Mouse (Mus musculus): ENCODE data around the gene Zcchc14. TPM values are rescaled to one million over a fixed set of nuclear protein-coding genes. Genes with fewer than 3 reads are reported as not detected.

Zcchc14 gene
- total and polyA plus RNA-seq, 3 experiments = 0.22 TPM; not detected in 2

DNA sequence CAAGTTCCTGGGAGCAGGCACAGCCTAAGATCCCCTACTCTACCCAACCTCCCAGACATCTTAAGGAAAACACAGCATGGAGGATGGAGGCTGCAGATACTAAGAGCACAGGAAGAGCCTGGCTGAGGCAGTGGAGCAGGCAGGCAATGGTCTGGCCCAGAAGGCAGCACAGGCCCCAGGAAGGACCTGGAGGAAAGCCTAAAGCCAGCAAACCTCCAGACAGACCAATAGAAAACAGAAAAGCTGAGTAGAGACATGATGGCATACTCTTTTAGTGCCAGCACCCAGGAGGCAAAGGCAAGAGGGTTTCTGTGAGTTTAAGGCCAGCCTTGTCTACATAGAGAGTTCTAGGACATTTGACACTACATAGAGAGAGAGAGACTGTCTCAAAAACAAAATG lies 39.3 kb downstream of the Zcchc14 start:
- no peaks in the 10 kb centered on the region for H3K36me3 ChIP-seq (replicated peaks)
- H3K4me3 ChIP-seq (ENCODE audit: low read depth, low read length) = no peak overlapping the region
- no peaks in the 10 kb centered on the region for H3K4me1 ChIP-seq (ENCODE audit: insufficient read depth, low read depth, low read length)
- TF ChIP-seq GATA2 (IDR thresholded peaks at IDR 0.05; ENCODE audit: borderline replicate concordance, low read depth, low read length) (no peak), TAL1 (conservative IDR thresholded peaks at IDR 0.05; ENCODE audit: low read depth, low read length) (no peak), GATA1 (IDR thresholded peaks at IDR 0.05; ENCODE audit: borderline replicate concordance, low read length) (no peak), CTCF (IDR thresholded peaks at IDR 0.05; ENCODE audit: low read depth, low read length) (no peak)
- no peaks in the 10 kb centered on the region for H3K27me3 ChIP-seq (ENCODE audit: insufficient read depth, low read length)
- no peaks in the 10 kb centered on the region for H3K9me3 ChIP-seq (replicated peaks)
- no peak for ATAC-seq (ENCODE audit: extremely low read depth, insufficient number of reproducible peaks, low FRiP score, poor library complexity, severe bottlenecking)
- no peak for DNase-seq (ENCODE audit: low spot score)

DNA sequence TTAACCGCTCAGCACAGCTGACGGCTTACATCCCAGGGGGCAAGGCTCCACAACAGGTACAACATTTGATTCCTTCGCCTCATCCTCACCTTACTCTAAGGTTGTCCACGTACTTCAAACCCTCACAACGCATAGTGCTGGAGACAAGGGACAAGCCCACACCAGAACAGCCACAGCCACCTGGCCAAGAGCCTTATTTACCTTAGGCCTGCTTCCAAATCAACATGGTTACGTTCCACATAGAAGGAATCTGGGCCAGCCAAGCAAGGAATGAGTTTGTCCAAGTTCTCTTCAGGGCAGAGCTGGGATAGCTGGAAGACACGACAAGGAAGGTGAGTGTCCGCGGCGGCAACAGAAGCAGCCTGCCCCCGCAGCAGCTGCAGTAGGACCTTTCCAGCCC lies 42.8 kb downstream of the Zcchc14 start:
- no peaks in the 10 kb centered on the region; the same call in 1 of the 2 replicates for H3K27me3 ChIP-seq (ENCODE audit: insufficient read depth, low read length)
- TF ChIP-seq POLR2AphosphoS5 (IDR thresholded peaks at IDR 0.05; ENCODE audit: insufficient replicate concordance, low read depth, low read length) = no peak
- TF ChIP-seq GATA1 (IDR thresholded peaks at IDR 0.05; ENCODE audit: borderline replicate concordance, low read length) = no peak
- TF ChIP-seq TAL1 (conservative IDR thresholded peaks at IDR 0.05; ENCODE audit: low read depth, low read length) = no peak
- TF ChIP-seq CTCF (IDR thresholded peaks at IDR 0.05; ENCODE audit: low read depth, low read length) = no peak
- no peak for TF ChIP-seq GATA2 (IDR thresholded peaks at IDR 0.05; ENCODE audit: borderline replicate concordance, low read depth, low read length)
- no peaks in the 10 kb centered on the region for H3K9me3 ChIP-seq (replicated peaks)
- no peak overlapping the region for H3K4me3 ChIP-seq (ENCODE audit: low read depth, low read length)
- no peaks in the 10 kb centered on the region for H3K36me3 ChIP-seq (replicated peaks)
- DNase-seq (ENCODE audit: low spot score) (no peak), ATAC-seq (ENCODE audit: extremely low read depth, insufficient number of reproducible peaks, low FRiP score, poor library complexity, severe bottlenecking) (no peak)
- no peaks in the 10 kb centered on the region for H3K4me1 ChIP-seq (ENCODE audit: insufficient read depth, low read depth, low read length)

DNA sequence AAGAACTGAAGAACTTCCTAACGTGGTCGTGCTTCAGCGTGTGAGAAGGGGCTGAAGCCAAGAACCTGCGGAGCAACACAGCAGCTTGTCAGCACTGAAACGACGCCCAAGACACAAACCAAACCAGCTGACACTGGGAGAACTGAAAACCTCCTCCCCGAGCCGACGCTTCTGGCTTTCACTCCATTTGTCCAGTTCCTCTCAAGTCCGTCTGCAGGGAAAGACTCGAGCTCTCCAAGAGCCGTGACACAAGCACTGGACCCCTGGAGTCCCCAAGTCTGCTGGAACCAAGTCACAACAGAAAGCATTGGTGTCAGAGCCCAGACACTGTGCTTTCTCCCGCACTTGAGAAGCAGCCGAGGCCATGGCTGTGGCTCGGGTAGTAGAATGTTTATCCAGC lies 43.5 kb downstream of the Zcchc14 start:
- no peaks in the 10 kb centered on the region for H3K36me3 ChIP-seq (replicated peaks)
- no peaks in the 10 kb centered on the region; the same call in 1 of the 2 replicates for H3K27me3 ChIP-seq (ENCODE audit: insufficient read depth, low read length)
- ATAC-seq (ENCODE audit: extremely low read depth, insufficient number of reproducible peaks, low FRiP score, poor library complexity, severe bottlenecking) = no peak
- TF ChIP-seq TAL1 (conservative IDR thresholded peaks at IDR 0.05; ENCODE audit: low read depth, low read length) = no peak
- TF ChIP-seq CTCF (IDR thresholded peaks at IDR 0.05; ENCODE audit: low read depth, low read length) = no peak
- no peak for TF ChIP-seq POLR2AphosphoS5 (IDR thresholded peaks at IDR 0.05; ENCODE audit: insufficient replicate concordance, low read depth, low read length)
- no peak for TF ChIP-seq GATA2 (IDR thresholded peaks at IDR 0.05; ENCODE audit: borderline replicate concordance, low read depth, low read length)
- no peak for TF ChIP-seq GATA1 (IDR thresholded peaks at IDR 0.05; ENCODE audit: borderline replicate concordance, low read length)
- H3K4me3 ChIP-seq (ENCODE audit: low read depth, low read length) = no peak overlapping the region
- H3K9me3 ChIP-seq (replicated peaks) = no peaks in the 10 kb centered on the region
- H3K4me1 ChIP-seq (ENCODE audit: insufficient read depth, low read depth, low read length) = no peaks in the 10 kb centered on the region
- DNase-seq (ENCODE audit: low spot score) = no peak

GRCm38 (mm10) chr8:121607661-121608060 lies 45.0 kb downstream of the Zcchc14 start:
- DNase-seq (ENCODE audit: low spot score) = no peak
- ATAC-seq (ENCODE audit: extremely low read depth, insufficient number of reproducible peaks, low FRiP score, poor library complexity, severe bottlenecking) = no peak
- H3K27me3 ChIP-seq (ENCODE audit: insufficient read depth, low read length) = no peaks in the 10 kb centered on the region; the same call in 1 of the 2 replicates
- H3K9me3 ChIP-seq (replicated peaks) = no peaks in the 10 kb centered on the region
- H3K4me3 ChIP-seq (ENCODE audit: low read depth, low read length) = no peak overlapping the region
- TF ChIP-seq POLR2AphosphoS5 (IDR thresholded peaks at IDR 0.05; ENCODE audit: insufficient replicate concordance, low read depth, low read length) (no peak), CTCF (IDR thresholded peaks at IDR 0.05; ENCODE audit: low read depth, low read length) (no peak), GATA2 (IDR thresholded peaks at IDR 0.05; ENCODE audit: borderline replicate concordance, low read depth, low read length) (no peak), TAL1 (conservative IDR thresholded peaks at IDR 0.05; ENCODE audit: low read depth, low read length) (no peak)
- H3K36me3 ChIP-seq (replicated peaks) = no peaks in the 10 kb centered on the region
- no peaks in the 10 kb centered on the region for H3K4me1 ChIP-seq (ENCODE audit: insufficient read depth, low read depth, low read length)

DNA sequence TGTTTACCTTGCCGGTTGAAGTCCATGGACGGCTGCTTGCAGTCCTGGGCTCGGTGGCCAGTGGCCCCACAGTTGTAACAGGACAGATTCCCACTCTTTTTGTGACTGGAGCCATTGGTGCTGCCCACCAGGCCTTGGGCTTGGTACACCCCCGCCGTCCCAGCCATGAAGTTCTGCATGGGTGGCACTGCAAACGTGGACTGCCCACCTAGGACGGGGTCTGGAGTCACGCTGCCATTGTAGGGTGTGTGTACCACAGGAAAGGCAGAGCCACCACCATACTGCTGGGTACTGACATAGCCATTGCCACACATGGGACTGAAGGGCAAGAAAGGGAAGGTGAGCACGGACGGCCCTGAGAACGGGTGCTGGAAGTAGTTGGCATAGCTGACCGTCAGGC lies 48.9 kb downstream of the Zcchc14 start:
- no peaks in the 10 kb centered on the region; the same call in 1 of the 2 replicates for H3K27me3 ChIP-seq (ENCODE audit: insufficient read depth, low read length)
- H3K4me1 ChIP-seq (ENCODE audit: insufficient read depth, low read depth, low read length) = no peaks in the 10 kb centered on the region
- peaks cover 12% of the 10 kb centered on the region for H3K36me3 ChIP-seq (replicated peaks)
- no peak overlapping the region for H3K4me3 ChIP-seq (ENCODE audit: low read depth, low read length)
- no peaks in the 10 kb centered on the region for H3K9me3 ChIP-seq (replicated peaks)
- TF ChIP-seq CTCF (IDR thresholded peaks at IDR 0.05; ENCODE audit: low read depth, low read length) (no peak), POLR2AphosphoS5 (IDR thresholded peaks at IDR 0.05; ENCODE audit: insufficient replicate concordance, low read depth, low read length) (no peak)
- no peak for ATAC-seq (ENCODE audit: extremely low read depth, insufficient number of reproducible peaks, low FRiP score, poor library complexity, severe bottlenecking)
- DNase-seq (ENCODE audit: low spot score) = no peak

- no peak for TF ChIP-seq TAL1 (conservative IDR thresholded peaks at IDR 0.05; ENCODE audit: low read depth, low read length)
- TF ChIP-seq GATA2 (IDR thresholded peaks at IDR 0.05; ENCODE audit: borderline replicate concordance, low read depth, low read length) = no peak
- no peak; the same call in 1 of the 2 replicates for TF ChIP-seq CTCF (IDR thresholded peaks at IDR 0.05; ENCODE audit: low read depth, low read length)
- no peak for TF ChIP-seq GATA1 (IDR thresholded peaks at IDR 0.05; ENCODE audit: borderline replicate concordance, low read length)
- H3K36me3 ChIP-seq (replicated peaks) = peaks cover 18% of the 10 kb centered on the region
- ATAC-seq (ENCODE audit: extremely low read depth, insufficient number of reproducible peaks, low FRiP score, poor library complexity, severe bottlenecking) (no peak), DNase-seq (ENCODE audit: low spot score) (no peak)
- no peaks in the 10 kb centered on the region for H3K9me3 ChIP-seq (replicated peaks)
- no peaks in the 10 kb centered on the region for H3K4me1 ChIP-seq (ENCODE audit: insufficient read depth, low read depth, low read length)
- no peaks in the 10 kb centered on the region; the same call in 1 of the 2 replicates for H3K27me3 ChIP-seq (ENCODE audit: insufficient read depth, low read length)
- no peak overlapping the region for H3K4me3 ChIP-seq (ENCODE audit: low read depth, low read length)
Observed at GRCm38 (mm10) chr8:121602860-121603259, 49.8 kb downstream of the Zcchc14 start.

DNA sequence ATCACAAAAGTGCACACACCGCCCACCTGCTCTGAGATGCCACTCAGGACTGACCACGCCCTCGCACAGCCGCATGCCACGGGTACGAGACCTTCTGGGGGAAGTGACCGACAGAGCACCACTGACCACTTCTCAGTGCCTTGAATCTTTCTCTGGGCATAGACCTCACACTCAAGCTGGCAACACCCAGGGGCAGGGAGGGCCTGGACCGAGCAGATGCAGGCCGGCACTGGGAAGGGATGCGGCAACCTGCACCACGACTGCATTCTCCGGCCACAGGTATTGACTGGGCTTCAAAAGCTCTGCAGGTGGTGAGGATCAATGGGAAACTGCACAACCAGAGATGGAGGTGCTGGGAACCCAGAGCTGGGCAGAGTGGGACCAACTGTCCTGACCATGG lies 50.3 kb downstream of the Zcchc14 start:
- TF ChIP-seq GATA2 (IDR thresholded peaks at IDR 0.05; ENCODE audit: borderline replicate concordance, low read depth, low read length) (no peak), TAL1 (conservative IDR thresholded peaks at IDR 0.05; ENCODE audit: low read depth, low read length) (no peak), CTCF (IDR thresholded peaks at IDR 0.05; ENCODE audit: low read depth, low read length) (no peak), POLR2AphosphoS5 (IDR thresholded peaks at IDR 0.05; ENCODE audit: insufficient replicate concordance, low read depth, low read length) (no peak), GATA1 (IDR thresholded peaks at IDR 0.05; ENCODE audit: borderline replicate concordance, low read length) (no peak)
- ATAC-seq (ENCODE audit: extremely low read depth, insufficient number of reproducible peaks, low FRiP score, poor library complexity, severe bottlenecking) = no peak
- Histone ChIP-seq H3K27me3 (ENCODE audit: insufficient read depth, low read length) (no peaks in the 10 kb centered on the region; the same call in 1 of the 2 replicates), H3K36me3 (replicated peaks) (peaks cover 23% of the 10 kb centered on the region), H3K9me3 (replicated peaks) (no peaks in the 10 kb centered on the region), H3K4me3 (ENCODE audit: low read depth, low read length) (no peak overlapping the region), H3K4me1 (ENCODE audit: insufficient read depth, low read depth, low read length) (no peaks in the 10 kb centered on the region)
- DNase-seq (ENCODE audit: low spot score) = no peak

Data from G1E (cell line).